Mouse (Mus musculus): Measurements from ENCODE around the gene Hadh. TPM values are rescaled to one million over a fixed set of nuclear protein-coding genes. Genes with fewer than 3 reads are reported as not detected.

Gene Hadh
- polyA plus RNA-seq, 1 experiment: 40.5 TPM

GRCm38 (mm10) chr3:131196507-131197019 is 75.3 kb downstream of the Hadh start:
- Histone ChIP-seq H3K27me3 (ENCODE audit: control insufficient read depth, insufficient read depth, low read length) (no peaks in the 10 kb centered on the region), H3K4me1 (ENCODE audit: control insufficient read depth, insufficient read depth, low read length) (no peaks in the 10 kb centered on the region), H3K4me3 (replicated peaks; ENCODE audit: insufficient read depth, low read depth, low read length) (no peak overlapping the region), H3K27ac (ENCODE audit: insufficient read depth, low read length) (no peak overlapping the region)
- TF ChIP-seq CTCF (IDR thresholded peaks at IDR 0.05; ENCODE audit: borderline replicate concordance, insufficient read depth, low read depth, low read length): no peak
- TF ChIP-seq POLR2A (IDR thresholded peaks at IDR 0.05; ENCODE audit: borderline replicate concordance, insufficient read depth, low read length): no peak
- DNase-seq: no peak
- 83% methylated on average over 8 of the region's 8 CpGs for WGBS

DNA sequence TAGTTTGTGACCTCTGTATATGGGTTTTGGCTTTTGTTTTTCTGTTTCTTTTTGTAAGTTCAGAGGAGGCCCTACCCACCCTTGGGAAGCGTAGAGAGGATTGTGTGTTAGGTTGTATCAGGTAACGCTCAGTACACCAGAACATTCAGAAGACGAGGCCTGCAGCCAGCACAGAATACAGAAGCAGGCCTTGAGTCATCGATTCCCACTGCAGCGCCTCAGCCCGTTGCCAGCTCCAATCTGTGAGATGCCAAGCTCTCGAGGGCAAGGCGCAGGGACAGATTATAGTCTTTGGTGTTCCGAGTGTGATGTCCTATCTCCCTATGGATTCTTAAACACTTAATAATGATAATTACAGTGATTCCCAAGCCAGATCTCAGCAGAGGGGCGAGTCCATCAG is 75.9 kb downstream of the Hadh start:
- WGBS: 28% methylated on average over 10 of the region's 10 CpGs

GRCm38 (mm10) chr3:131191454-131191853 is 80.4 kb downstream of the Hadh start:
- H3K27me3 ChIP-seq (ENCODE audit: control insufficient read depth, insufficient read depth, low read length): no peaks in the 10 kb centered on the region
- WGBS: 55% methylated on average over 7 of the region's 7 CpGs

More for the DNA sequence above, 75.9 kb downstream of the Hadh start:
- no peak for DNase-seq
- no peaks in the 10 kb centered on the region for H3K4me1 ChIP-seq (ENCODE audit: control insufficient read depth, insufficient read depth, low read length)
- TF ChIP-seq CTCF (IDR thresholded peaks at IDR 0.05; ENCODE audit: borderline replicate concordance, insufficient read depth, low read depth, low read length): no peak
- no peak for TF ChIP-seq POLR2A (IDR thresholded peaks at IDR 0.05; ENCODE audit: borderline replicate concordance, insufficient read depth, low read length)
- no peaks in the 10 kb centered on the region for H3K27me3 ChIP-seq (ENCODE audit: control insufficient read depth, insufficient read depth, low read length)
- no peak overlapping the region for H3K27ac ChIP-seq (ENCODE audit: insufficient read depth, low read length)
- H3K4me3 ChIP-seq (replicated peaks; ENCODE audit: insufficient read depth, low read depth, low read length): no peak overlapping the region

GRCm38 (mm10) chr3:131190671-131191367 is 81.1 kb downstream of the Hadh start:
- no peaks in the 10 kb centered on the region for H3K4me1 ChIP-seq (ENCODE audit: control insufficient read depth, insufficient read depth, low read length)
- DNase-seq: no peak
- WGBS: 85% methylated on average over 19 of the region's 19 CpGs
- no peaks in the 10 kb centered on the region for H3K27me3 ChIP-seq (ENCODE audit: control insufficient read depth, insufficient read depth, low read length)
- no peak for TF ChIP-seq CTCF (IDR thresholded peaks at IDR 0.05; ENCODE audit: borderline replicate concordance, insufficient read depth, low read depth, low read length)
- TF ChIP-seq POLR2A (IDR thresholded peaks at IDR 0.05; ENCODE audit: borderline replicate concordance, insufficient read depth, low read length): no peak
- H3K27ac ChIP-seq (ENCODE audit: insufficient read depth, low read length): no peak overlapping the region
- H3K4me3 ChIP-seq (replicated peaks; ENCODE audit: insufficient read depth, low read depth, low read length): no peak overlapping the region

More at GRCm38 (mm10) chr3:131191454-131191853, 80.4 kb downstream of the Hadh start:
- H3K27ac ChIP-seq (ENCODE audit: insufficient read depth, low read length): no peak overlapping the region
- H3K4me3 ChIP-seq (replicated peaks; ENCODE audit: insufficient read depth, low read depth, low read length): no peak overlapping the region
- no peaks in the 10 kb centered on the region for H3K4me1 ChIP-seq (ENCODE audit: control insufficient read depth, insufficient read depth, low read length)
- TF ChIP-seq POLR2A (IDR thresholded peaks at IDR 0.05; ENCODE audit: borderline replicate concordance, insufficient read depth, low read length): no peak
- TF ChIP-seq CTCF (IDR thresholded peaks at IDR 0.05; ENCODE audit: borderline replicate concordance, insufficient read depth, low read depth, low read length): no peak
- DNase-seq: no peak

DNA sequence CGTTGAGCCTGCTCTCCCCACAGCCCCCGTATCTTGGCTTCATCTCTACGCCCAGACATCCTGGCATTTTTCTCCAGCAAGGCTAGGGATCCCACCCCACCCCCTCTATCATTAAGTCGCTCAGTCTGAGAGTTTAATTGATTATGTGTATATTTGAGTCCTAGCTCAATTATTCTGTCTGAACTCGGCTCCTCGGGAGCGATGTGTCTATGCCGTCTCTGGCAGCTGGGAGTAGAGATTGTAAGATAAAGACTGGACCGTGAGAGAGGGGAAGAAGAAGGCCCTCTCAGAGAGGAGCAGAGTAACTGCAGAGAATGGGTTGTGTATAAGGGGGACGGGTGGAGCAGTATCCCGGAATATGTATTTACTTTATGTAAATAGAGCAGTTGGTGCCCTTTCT is 81.7 kb downstream of the Hadh start:
- H3K4me1 ChIP-seq (ENCODE audit: control insufficient read depth, insufficient read depth, low read length): no peaks in the 10 kb centered on the region
- TF ChIP-seq POLR2A (IDR thresholded peaks at IDR 0.05; ENCODE audit: borderline replicate concordance, insufficient read depth, low read length): no peak
- no peak for TF ChIP-seq CTCF (IDR thresholded peaks at IDR 0.05; ENCODE audit: borderline replicate concordance, insufficient read depth, low read depth, low read length)
- no peak overlapping the region for H3K4me3 ChIP-seq (replicated peaks; ENCODE audit: insufficient read depth, low read depth, low read length)
- WGBS: 80% methylated on average over 11 of the region's 11 CpGs
- H3K27me3 ChIP-seq (ENCODE audit: control insufficient read depth, insufficient read depth, low read length): no peaks in the 10 kb centered on the region
- no peak for DNase-seq
- no peak overlapping the region for H3K27ac ChIP-seq (ENCODE audit: insufficient read depth, low read length)

- 79% methylated on average over 5 of the region's 5 CpGs for WGBS
- TF ChIP-seq POLR2A (IDR thresholded peaks at IDR 0.05; ENCODE audit: borderline replicate concordance, insufficient read depth, low read length) (no peak), CTCF (IDR thresholded peaks at IDR 0.05; ENCODE audit: borderline replicate concordance, insufficient read depth, low read depth, low read length) (no peak)
- no peaks in the 10 kb centered on the region for H3K4me1 ChIP-seq (ENCODE audit: control insufficient read depth, insufficient read depth, low read length)
Measured at GRCm38 (mm10) chr3:131186193-131186592, 85.7 kb downstream of the Hadh start.

More at GRCm38 (mm10) chr3:131186193-131186592, 85.7 kb downstream of the Hadh start:
- H3K27me3 ChIP-seq (ENCODE audit: control insufficient read depth, insufficient read depth, low read length): no peaks in the 10 kb centered on the region
- H3K27ac ChIP-seq (ENCODE audit: insufficient read depth, low read length): no peak overlapping the region
- no peak for DNase-seq
- H3K4me3 ChIP-seq (replicated peaks; ENCODE audit: insufficient read depth, low read depth, low read length): no peak overlapping the region

Other genes starting within 250 kb of the Hadh start
- gene Lef1, start 161.6 kb downstream of the Hadh start, polyA plus RNA-seq (2012; rRNA removed): 6.1 and 6.8 TPM in 2 replicates
- 13.1 and 13.8 TPM in 2 replicates for gene Cyp2u1, start 31.1 kb upstream of the Hadh start, polyA plus RNA-seq (2012; rRNA removed)
- gene Sgms2, start 219.3 kb upstream of the Hadh start, polyA plus RNA-seq (2012; rRNA removed): 2.8 and 4.0 TPM in 2 replicates